21 mouse cellular contexts compared by ENCODE assay signal in the genomic region with DNA sequence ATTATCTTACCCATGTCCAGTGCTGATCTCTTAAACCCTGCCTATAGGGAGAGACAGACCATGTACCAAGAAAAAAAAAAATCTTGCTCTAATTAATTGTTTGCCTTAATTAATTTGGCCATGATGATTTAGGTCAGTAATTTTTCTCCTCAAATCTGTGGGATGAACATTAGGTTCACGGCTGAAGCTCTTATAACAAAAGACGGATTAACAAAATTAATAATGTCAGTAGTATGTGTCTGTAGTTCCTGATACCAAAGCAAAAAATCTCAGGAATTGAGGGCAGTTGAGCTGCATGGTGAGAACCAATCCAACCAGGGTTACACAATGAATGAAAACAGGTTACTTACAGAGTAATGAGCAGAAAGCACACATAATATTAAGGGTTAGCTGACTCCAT. TPM values are rescaled to one million over a fixed set of nuclear protein-coding genes. Genes with fewer than 3 reads are reported as not detected.
DNase-seq lines count a peak whose midpoint lies in the region; ATAC-seq and TF ChIP-seq lines count a peak whose summit lies in the region.
"Had no signal": no experiment of that assay in that cellular context is flagged by ENCODE, and none has a peak within 500 bp of the region (broad histone marks: within the 10 kb centered on the region; RNA-seq: fewer than 3 reads in every experiment).

No protein-coding gene starts in this region.

- no peak for ATAC-seq in forebrain, postnatal 0 days
- ATAC-seq: forebrain, embryonic 13.5 days; forebrain, embryonic 15.5 days; Patski had no signal

- DNase-seq in ES-E14 (ENCODE audit: low read depth, low spot score) (no peak), R1 (ENCODE audit: low read depth, low spot score) (peak; percentile 55)
- DNase-seq in retina, postnatal 1 day: peak; percentile 88
- no peak for DNase-seq in layer of hippocampus, postnatal 10 days (ENCODE audit: low spot score in 2 of 2)
- DNase-seq in forebrain, postnatal 0 days: no peak
- DNase-seq in lung, postnatal 10 days: no peak
- DNase-seq: adrenal gland, adult 2 months; adrenal gland, postnatal 10 days; adrenal gland, postnatal 25 days; cerebellum, adult 11 months; cerebellum, adult 18-20 months; cerebellum, adult 8-10 months; cerebellum, adult 9-11 months; cerebellum, postnatal 14 days; cerebellum, postnatal 36 days; embryo, embryonic 11 days had no signal

- no peaks in the 10 kb centered on the region for H3K27me3 ChIP-seq in ES-Bruce4 (ENCODE audit: control insufficient read depth, insufficient read depth, low read length, poor library complexity, severe bottlenecking)
- no peaks in the 10 kb centered on the region for H3K27me3 ChIP-seq in forebrain, postnatal 0 days (ENCODE audit: insufficient read depth, low read length)
- H3K27me3 ChIP-seq: embryonic facial prominence, embryonic 13.5 days; forebrain, embryonic 13.5 days; forebrain, embryonic 15.5 days; Patski had no signal

- peaks cover 6% of the 10 kb centered on the region for H3K4me1 ChIP-seq in ES-Bruce4 (ENCODE audit: control insufficient read depth, insufficient read depth, low read length)
- H3K4me1 ChIP-seq in ES-E14 (ENCODE audit: control insufficient read depth in 2 of 2, insufficient read depth in 2 of 2, low read length in 2 of 2, poor library complexity in 1 of 2): peaks cover 9 to 18% of the 10 kb centered on the region in 2 experiments
- no peaks in the 10 kb centered on the region for H3K4me1 ChIP-seq in forebrain, postnatal 0 days (ENCODE audit: insufficient read depth)
- H3K4me1 ChIP-seq: embryonic facial prominence, embryonic 13.5 days; forebrain, embryonic 13.5 days; forebrain, embryonic 15.5 days had no signal

- H3K9me3 ChIP-seq in ES-Bruce4 (replicated peaks; ENCODE audit: control insufficient read depth, insufficient read depth, low read length, poor library complexity, severe bottlenecking): peaks cover 14% of the 10 kb centered on the region
- H3K9me3 ChIP-seq in ES-E14 (ENCODE audit: control insufficient read depth, insufficient read depth, low read depth, low read length): no peaks in the 10 kb centered on the region
- H3K9me3 ChIP-seq in forebrain, postnatal 0 days (ENCODE audit: low read length): no peaks in the 10 kb centered on the region
- H3K9me3 ChIP-seq: embryonic facial prominence, embryonic 13.5 days; forebrain, embryonic 13.5 days; forebrain, embryonic 15.5 days had no signal

- WGBS in forebrain, postnatal 0 days: 44% methylated on average over 2 of the region's 2 CpGs

- no peak for TF ChIP-seq CTCF in ES-Bruce4 (IDR thresholded peaks at IDR 0.05; ENCODE audit: low read depth, low read length)
- TF ChIP-seq CTCF in forebrain, postnatal 0 days (IDR thresholded peaks at IDR 0.05; ENCODE audit: low read depth): no peak

- no peak for TF ChIP-seq EP300 in ES-Bruce4 (IDR thresholded peaks at IDR 0.05; ENCODE audit: insufficient read depth, low read depth, low read length)

- H3K4me3 ChIP-seq in ES-Bruce4 (ENCODE audit: low read depth, low read length): no peak overlapping the region
- H3K4me3 ChIP-seq in ES-E14 (ENCODE audit: insufficient read depth in 1 of 2, low read depth in 1 of 2, low read length in 2 of 2, poor library complexity in 1 of 2, severe bottlenecking in 1 of 2): no peak overlapping the region
- no peak overlapping the region for H3K4me3 ChIP-seq in forebrain, postnatal 0 days (ENCODE audit: low read depth, low read length)
- H3K4me3 ChIP-seq: embryonic facial prominence, embryonic 13.5 days; forebrain, embryonic 13.5 days; forebrain, embryonic 15.5 days had no signal

- no peak overlapping the region for H3K9ac ChIP-seq in ES-Bruce4 (ENCODE audit: low read depth, poor library complexity, severe bottlenecking)
- no peak overlapping the region for H3K9ac ChIP-seq in ES-E14 (ENCODE audit: insufficient read depth, low read depth, low read length, poor library complexity, severe bottlenecking)
- no peak overlapping the region for H3K9ac ChIP-seq in forebrain, postnatal 0 days
- H3K9ac ChIP-seq: embryonic facial prominence, embryonic 13.5 days; forebrain, embryonic 13.5 days; forebrain, embryonic 15.5 days had no signal

- in situ Hi-C loops in ES-E14 (cut with MboI; ENCODE audit: low sequenced_read_pairs in 2 of 2, unreplicated experiment in 2 of 2): no loop called here

- TF ChIP-seq POLR2A in ES-Bruce4 (IDR thresholded peaks at IDR 0.05; ENCODE audit: insufficient read depth, low read length): no peak

- H3K36me3 ChIP-seq in ES-Bruce4 (ENCODE audit: control insufficient read depth, insufficient read depth, low read length, poor library complexity, severe bottlenecking): no peaks in the 10 kb centered on the region
- no peaks in the 10 kb centered on the region; the same call in 1 of the 2 replicates for H3K36me3 ChIP-seq in ES-E14 (ENCODE audit: control insufficient read depth, insufficient read depth, low read length, poor library complexity, severe bottlenecking)
- no peaks in the 10 kb centered on the region for H3K36me3 ChIP-seq in forebrain, postnatal 0 days (ENCODE audit: insufficient read depth)
- H3K36me3 ChIP-seq: embryonic facial prominence, embryonic 13.5 days; forebrain, embryonic 15.5 days had no signal

- peak overlapping the region; percentile 75 for H3K27ac ChIP-seq in ES-Bruce4 (ENCODE audit: insufficient read depth, low read length)
- peak overlapping the region; percentile 96; the same call in 1 of the 2 replicates for H3K27ac ChIP-seq in ES-E14 (ENCODE audit: insufficient read depth, low read depth, low read length, poor library complexity, severe bottlenecking)
- no peak overlapping the region for H3K27ac ChIP-seq in forebrain, postnatal 0 days (ENCODE audit: low read depth, low read length)
- H3K27ac ChIP-seq: embryonic facial prominence, embryonic 13.5 days; forebrain, embryonic 13.5 days; forebrain, embryonic 15.5 days had no signal

- no peak overlapping the region for H3K4me2 ChIP-seq in forebrain, postnatal 0 days (ENCODE audit: low read depth)
- H3K4me2 ChIP-seq: embryonic facial prominence, embryonic 13.5 days; forebrain, embryonic 13.5 days; forebrain, embryonic 15.5 days had no signal

TF ChIP-seq in ES-E14, 5 proteins besides CTCF, POLR2A, EP300 and RAD21:
- no peak for TF ChIP-seq HCFC1 (IDR thresholded peaks at IDR 0.05; ENCODE audit: borderline replicate concordance, insufficient read depth, low read length)
- no peak for TF ChIP-seq ZNF384 (IDR thresholded peaks at IDR 0.05; ENCODE audit: low read depth, low read length)
- no peak for TF ChIP-seq CHD2 (IDR thresholded peaks at IDR 0.05; ENCODE audit: low read depth, low read length)

RNA-seq across cellular contexts. Expression of gene Immp2l, which starts 29.0 kb away (rescaled TPM):
- 7.3 and 15.5 TPM in 2 replicates for polyA plus RNA-seq in ES-Bruce4 (2011; ENCODE audit: insufficient read depth, insufficient read length, low read depth, missing spikeins)
- 11.4 and 24.1 TPM in 2 replicates for total RNA-seq in ES-E14 (2012; rRNA removed)
- total RNA-seq in layer of hippocampus, postnatal 10 days (2021): 1 to 10 TPM; 3.3 to 5.7 TPM
- 10.8 and 19.4 TPM in 2 replicates for total RNA-seq in forebrain, postnatal 0 days (2014; rRNA removed)
- 5.9 and 9.5 TPM in 2 replicates for polyA plus RNA-seq in forebrain, postnatal 0 days (2015; fragmentation: Nextera tagmentation; extraction: Ambion mirVana)

Comparison
In these comparisons a context has a peak if more than half of its experiments do, and no peak if none do; other contexts are left out.
1. DNase-seq: peak in R1 (single experiment) and retina, postnatal 1 day (single experiment); none in ES-E14 (single experiment), layer of hippocampus, postnatal 10 days (0 of 2), forebrain, postnatal 0 days (single experiment) and lung, postnatal 10 days (single experiment).